Comparison of ENCODE assay signal across 17 mouse cellular contexts in genomic region chr2:90195285-90195684, GRCm38 (mm10). TPM values are rescaled to one million over a fixed set of nuclear protein-coding genes. Genes with fewer than 3 reads are reported as not detected.
DNase-seq lines count a peak whose midpoint lies in the region; ATAC-seq lines count a peak whose summit lies in the region.
"Not testable (repeated sequence)": the region's sequence is repeated elsewhere in the genome, so short reads cannot be mapped to it uniquely, and the experiment has no call there.
"Had no signal": no experiment of that assay in that cellular context is flagged by ENCODE, and none has a peak within 500 bp of the region (broad histone marks: within the 10 kb centered on the region; RNA-seq: fewer than 3 reads in every experiment).

No protein-coding gene starts in this region.

- ATAC-seq in forebrain, embryonic 16.5 days: peak; percentile 26; the same call in 1 of the 2 replicates
- peak; percentile 61; the same call in 1 of the 2 replicates for ATAC-seq in hindbrain, embryonic 16.5 days
- 0 out of 2 replicates have a peak, but pooled peaks have one; percentile 27 for ATAC-seq in intestine, embryonic 14.5 days (replicated peaks; ENCODE audit: low FRiP score, low TSS enrichment, low read depth)
- ATAC-seq in midbrain, embryonic 11.5 days (ENCODE audit: low FRiP score): peak; percentile 46; the same call in 1 of the 2 replicates
- ATAC-seq in midbrain, embryonic 13.5 days: peak; percentile 60; the same call in 1 of the 2 replicates
- ATAC-seq in midbrain, embryonic 16.5 days: 0 out of 2 replicates have a peak, but pooled peaks have one; percentile 45
- 0 out of 2 replicates have a peak, but pooled peaks have one; percentile 41 for ATAC-seq in neural tube, embryonic 11.5 days (ENCODE audit: insufficient read depth, low FRiP score, low TSS enrichment)

- H3K4me1 ChIP-seq in forebrain, embryonic 16.5 days (replicated peaks; ENCODE audit: control insufficient read depth, insufficient read depth, low read length); hindbrain, embryonic 16.5 days (ENCODE audit: control insufficient read depth, insufficient read depth, low read depth, low read length); intestine, embryonic 14.5 days (replicated peaks; ENCODE audit: control insufficient read depth, insufficient read depth, low read length); midbrain, embryonic 11.5 days (ENCODE audit: control insufficient read depth, insufficient read depth, low read length); midbrain, embryonic 13.5 days (replicated peaks); midbrain, embryonic 16.5 days (ENCODE audit: control insufficient read depth, insufficient read depth, low read length); neural tube, embryonic 11.5 days (ENCODE audit: control insufficient read depth, insufficient read depth, low read length): not testable (repeated sequence)

- H3K9me3 ChIP-seq in forebrain, embryonic 16.5 days (ENCODE audit: control insufficient read depth, low read length); hindbrain, embryonic 16.5 days (ENCODE audit: control insufficient read depth, low read length); intestine, embryonic 14.5 days (ENCODE audit: control insufficient read depth, low read length); midbrain, embryonic 11.5 days (ENCODE audit: control insufficient read depth, low read length); midbrain, embryonic 13.5 days; midbrain, embryonic 16.5 days (replicated peaks; ENCODE audit: control insufficient read depth, low read length, poor library complexity, severe bottlenecking); neural tube, embryonic 11.5 days (ENCODE audit: control insufficient read depth, low read length): not testable (repeated sequence)

- not testable (repeated sequence) for H3K27me3 ChIP-seq in forebrain, embryonic 16.5 days (replicated peaks; ENCODE audit: control insufficient read depth, insufficient read depth, low read length); hindbrain, embryonic 16.5 days (replicated peaks; ENCODE audit: control insufficient read depth, insufficient read depth, low read length); intestine, embryonic 14.5 days (replicated peaks; ENCODE audit: control insufficient read depth, insufficient read depth, low read length); midbrain, embryonic 11.5 days (ENCODE audit: control insufficient read depth, insufficient read depth, low read length); midbrain, embryonic 13.5 days; midbrain, embryonic 16.5 days (ENCODE audit: control insufficient read depth, insufficient read depth, low read depth, low read length); neural tube, embryonic 11.5 days (ENCODE audit: control insufficient read depth, insufficient read depth, low read length)

- WGBS in forebrain, embryonic 16.5 days: no CpG with 5 or more reads among the region's 6 CpGs
- WGBS in hindbrain, embryonic 16.5 days: no CpG with 5 or more reads among the region's 6 CpGs
- no CpG with 5 or more reads among the region's 6 CpGs for WGBS in intestine, embryonic 14.5 days
- WGBS in midbrain, embryonic 11.5 days: no CpG with 5 or more reads among the region's 6 CpGs
- WGBS in midbrain, embryonic 13.5 days: no CpG with 5 or more reads among the region's 6 CpGs
- WGBS in midbrain, embryonic 16.5 days: no CpG with 5 or more reads among the region's 6 CpGs
- no CpG with 5 or more reads among the region's 6 CpGs for WGBS in neural tube, embryonic 11.5 days

- not testable (repeated sequence) for DNase-seq in intestine, embryonic 14.5 days (ENCODE audit: low spot score); midbrain, embryonic 11.5 days (ENCODE audit: low spot score, missing footprints); neural tube, embryonic 11.5 days (ENCODE audit: low spot score)

- not testable (repeated sequence) for H3K4me3 ChIP-seq in forebrain, embryonic 16.5 days (replicated peaks; ENCODE audit: low read length); hindbrain, embryonic 16.5 days (ENCODE audit: low read length); intestine, embryonic 14.5 days (ENCODE audit: low read depth, low read length); midbrain, embryonic 11.5 days (ENCODE audit: low read depth, low read length); midbrain, embryonic 13.5 days (replicated peaks); midbrain, embryonic 16.5 days (ENCODE audit: low read depth, low read length); neural tube, embryonic 11.5 days (ENCODE audit: low read depth, low read length)

- H3K36me3 ChIP-seq in forebrain, embryonic 16.5 days (ENCODE audit: control insufficient read depth, insufficient read depth); hindbrain, embryonic 16.5 days (ENCODE audit: control insufficient read depth, insufficient read depth, low read length); intestine, embryonic 14.5 days (ENCODE audit: control insufficient read depth, insufficient read depth, low read length); midbrain, embryonic 11.5 days (ENCODE audit: control insufficient read depth, insufficient read depth, low read length); midbrain, embryonic 13.5 days; midbrain, embryonic 16.5 days (ENCODE audit: control insufficient read depth, insufficient read depth, low read length); neural tube, embryonic 11.5 days (ENCODE audit: control insufficient read depth, insufficient read depth, low read length): not testable (repeated sequence)

- H3K27ac ChIP-seq in forebrain, embryonic 16.5 days (ENCODE audit: low read length); hindbrain, embryonic 16.5 days (ENCODE audit: low read depth, low read length); intestine, embryonic 14.5 days (ENCODE audit: low read depth); midbrain, embryonic 11.5 days (ENCODE audit: low read depth, low read length); midbrain, embryonic 13.5 days; midbrain, embryonic 16.5 days (ENCODE audit: low read length); neural tube, embryonic 11.5 days (ENCODE audit: low read depth, low read length): not testable (repeated sequence)

- not testable (repeated sequence) for H3K9ac ChIP-seq in forebrain, embryonic 16.5 days (replicated peaks; ENCODE audit: low read depth, low read length); hindbrain, embryonic 16.5 days (ENCODE audit: low read depth, low read length); intestine, embryonic 14.5 days (ENCODE audit: low read length); midbrain, embryonic 11.5 days (ENCODE audit: low read length); midbrain, embryonic 13.5 days (replicated peaks); midbrain, embryonic 16.5 days (ENCODE audit: low read depth, low read length); neural tube, embryonic 11.5 days (ENCODE audit: low read length)

- H3K4me2 ChIP-seq in forebrain, embryonic 16.5 days (ENCODE audit: low read length); hindbrain, embryonic 16.5 days (ENCODE audit: low read length); intestine, embryonic 14.5 days (ENCODE audit: low read length); midbrain, embryonic 11.5 days; midbrain, embryonic 13.5 days (replicated peaks); midbrain, embryonic 16.5 days (ENCODE audit: low read length); neural tube, embryonic 11.5 days (ENCODE audit: low read depth): not testable (repeated sequence)

RNA-seq across cellular contexts. Expression of gene Olfr1506, which starts 29.0 kb away (rescaled TPM):
- not detected in 2 replicates for polyA plus RNA-seq in forebrain, embryonic 16.5 days (2015; fragmentation: Nextera tagmentation; extraction: Ambion mirVana)
- not detected in 2 replicates for polyA plus RNA-seq in hindbrain, embryonic 16.5 days (2015; fragmentation: Nextera tagmentation; extraction: Ambion mirVana)
- not detected in 2 replicates for polyA plus RNA-seq in intestine, embryonic 14.5 days (2014; fragmentation: Nextera tagmentation; extraction: Ambion mirVana)
- polyA plus RNA-seq in midbrain, embryonic 11.5 days (2014; fragmentation: Nextera tagmentation; extraction: Ambion mirVana): not detected in 2 replicates
- not detected in 2 replicates for polyA plus RNA-seq in midbrain, embryonic 13.5 days (2015; fragmentation: Nextera tagmentation; extraction: Ambion mirVana)
- polyA plus RNA-seq in midbrain, embryonic 16.5 days (2015; fragmentation: Nextera tagmentation; extraction: Ambion mirVana): not detected in 2 replicates
- polyA plus RNA-seq in neural tube, embryonic 11.5 days (2014; fragmentation: Nextera tagmentation; extraction: Ambion mirVana): not detected in 2 replicates
- polyA plus RNA-seq: adrenal gland, adult 2 months; brain, embryonic 14.5 days; C2C12; embryonic facial prominence, embryonic 11.5 days; embryonic facial prominence, embryonic 13.5 days; embryonic facial prominence, embryonic 15.5 days; erythroblast, embryonic 14.5 days; forebrain, embryonic 10.5 days; forebrain, embryonic 13.5 days; forebrain, embryonic 15.5 days had no signal

RNA-seq across cellular contexts. Expression of gene Olfr1270, which starts 42.4 kb away (rescaled TPM):
- polyA plus RNA-seq in forebrain, embryonic 16.5 days (2015; fragmentation: Nextera tagmentation; extraction: Ambion mirVana): not detected in 2 replicates
- not detected in 2 replicates for polyA plus RNA-seq in hindbrain, embryonic 16.5 days (2015; fragmentation: Nextera tagmentation; extraction: Ambion mirVana)
- not detected in 2 replicates for polyA plus RNA-seq in intestine, embryonic 14.5 days (2014; fragmentation: Nextera tagmentation; extraction: Ambion mirVana)
- polyA plus RNA-seq in midbrain, embryonic 11.5 days (2014; fragmentation: Nextera tagmentation; extraction: Ambion mirVana): not detected in 2 replicates
- polyA plus RNA-seq in midbrain, embryonic 13.5 days (2015; fragmentation: Nextera tagmentation; extraction: Ambion mirVana): not detected in 2 replicates
- polyA plus RNA-seq in midbrain, embryonic 16.5 days (2015; fragmentation: Nextera tagmentation; extraction: Ambion mirVana): not detected in 2 replicates
- not detected in 2 replicates for polyA plus RNA-seq in neural tube, embryonic 11.5 days (2014; fragmentation: Nextera tagmentation; extraction: Ambion mirVana)
- polyA plus RNA-seq: adrenal gland, adult 2 months; brain, embryonic 14.5 days; C2C12; embryonic facial prominence, embryonic 11.5 days; embryonic facial prominence, embryonic 13.5 days; erythroblast, embryonic 14.5 days; forebrain, embryonic 10.5 days; forebrain, embryonic 13.5 days had no signal

RNA-seq across cellular contexts. Expression of gene Olfr32, which starts 53.2 kb away (rescaled TPM):
- polyA plus RNA-seq in forebrain, embryonic 16.5 days (2015; fragmentation: Nextera tagmentation; extraction: Ambion mirVana): 0.19 TPM in 1 of 2 replicates, not detected in the other
- not detected in 2 replicates for polyA plus RNA-seq in hindbrain, embryonic 16.5 days (2015; fragmentation: Nextera tagmentation; extraction: Ambion mirVana)
- polyA plus RNA-seq in intestine, embryonic 14.5 days (2014; fragmentation: Nextera tagmentation; extraction: Ambion mirVana): not detected in 2 replicates
- not detected in 2 replicates for polyA plus RNA-seq in midbrain, embryonic 11.5 days (2014; fragmentation: Nextera tagmentation; extraction: Ambion mirVana)
- polyA plus RNA-seq in midbrain, embryonic 13.5 days (2015; fragmentation: Nextera tagmentation; extraction: Ambion mirVana): not detected in 2 replicates
- not detected in 2 replicates for polyA plus RNA-seq in midbrain, embryonic 16.5 days (2015; fragmentation: Nextera tagmentation; extraction: Ambion mirVana)
- polyA plus RNA-seq in neural tube, embryonic 11.5 days (2014; fragmentation: Nextera tagmentation; extraction: Ambion mirVana): 0.20 TPM in 1 of 2 replicates, not detected in the other
- polyA plus RNA-seq: adrenal gland, adult 2 months; brain, embryonic 14.5 days; C2C12; forebrain, embryonic 10.5 days; forebrain, embryonic 13.5 days had no signal
